Mouse (Mus musculus): Measurements from ENCODE around the gene Mlxip. TPM values are rescaled to one million over a fixed set of nuclear protein-coding genes. Genes with fewer than 3 reads are reported as not detected.

Mlxip gene
- polyA plus RNA-seq (2012; rRNA removed): 79.1 and 85.2 TPM in 2 replicates

GRCm38 (mm10) chr5:123394303-123394956 is at the start of gene Mlxip:
Mlxip (plus strand) TSS chr5:123394798.

GRCm38 (mm10) chr5:123489112-123489785 is 94.7 kb downstream of the Mlxip start, which contains the start of the genes Lrrc43 and Il31:
Lrrc43 (plus strand) TSS chr5:123489305.
Il31 (minus strand) TSS chr5:123489489.

Other genes with a start within 250 kb of the Mlxip start
- 44.5 and 46.3 TPM in 2 replicates for gene Psmd9, start 225.4 kb upstream of the Mlxip start, polyA plus RNA-seq (2012; rRNA removed)
- 1.6 and 4.9 TPM in 2 replicates for gene Hpd, start 212.1 kb upstream of the Mlxip start, polyA plus RNA-seq (2012; rRNA removed)
- gene Wdr66, start 142.7 kb upstream of the Mlxip start, polyA plus RNA-seq (2012; rRNA removed): 3.5 and 4.5 TPM in 2 replicates
- 7.6 and 9.0 TPM in 2 replicates for gene Bcl7a, start 51.0 kb upstream of the Mlxip start, polyA plus RNA-seq (2012; rRNA removed)
- gene Lrrc43, start 94.5 kb downstream of the Mlxip start, polyA plus RNA-seq (2012; rRNA removed): 2.6 and 2.8 TPM in 2 replicates
- not detected in 2 replicates for gene Il31, start 94.7 kb downstream of the Mlxip start, polyA plus RNA-seq (2012; rRNA removed)
- 5.5 and 5.6 TPM in 2 replicates for gene B3gnt4, start 115.7 kb downstream of the Mlxip start, polyA plus RNA-seq (2012; rRNA removed)
- gene Diablo, start 129.4 kb downstream of the Mlxip start, polyA plus RNA-seq (2012; rRNA removed): 91.8 and 99.0 TPM in 2 replicates
- 12.2 and 21.7 TPM in 2 replicates for gene Gm49027, start 130.7 kb downstream of the Mlxip start, polyA plus RNA-seq (2012; rRNA removed)
- gene Vps33a, start 178.2 kb downstream of the Mlxip start, polyA plus RNA-seq (2012; rRNA removed): 14.6 and 15.5 TPM in 2 replicates

Measured in ovary, adult 2 months (tissue).